Mouse (Mus musculus): Measurements from ENCODE around the gene Aqp11.

- TF ChIP-seq CTCF (IDR thresholded peaks at IDR 0.05; ENCODE audit: insufficient read depth, low read length): no peak
- TF ChIP-seq POLR2A (IDR thresholded peaks at IDR 0.05; ENCODE audit: borderline replicate concordance, extremely low read depth, low read depth, low read length): no peak
These were observed 20.8 kb downstream of the Aqp11 start for GRCm38 (mm10) chr7:97717326-97717725.

Data from lung, adult 2 months (tissue).